Mouse (Mus musculus): ENCODE results near the gene Gan. TPM values are rescaled to one million over a fixed set of nuclear protein-coding genes. Genes with fewer than 3 reads are reported as not detected.
A peak's percentile ranks its signal among the peaks of the same experiment; 100 is the strongest.

Gene Gan
- polyA plus RNA-seq, 1 experiment, result 1.7 TPM

DNA sequence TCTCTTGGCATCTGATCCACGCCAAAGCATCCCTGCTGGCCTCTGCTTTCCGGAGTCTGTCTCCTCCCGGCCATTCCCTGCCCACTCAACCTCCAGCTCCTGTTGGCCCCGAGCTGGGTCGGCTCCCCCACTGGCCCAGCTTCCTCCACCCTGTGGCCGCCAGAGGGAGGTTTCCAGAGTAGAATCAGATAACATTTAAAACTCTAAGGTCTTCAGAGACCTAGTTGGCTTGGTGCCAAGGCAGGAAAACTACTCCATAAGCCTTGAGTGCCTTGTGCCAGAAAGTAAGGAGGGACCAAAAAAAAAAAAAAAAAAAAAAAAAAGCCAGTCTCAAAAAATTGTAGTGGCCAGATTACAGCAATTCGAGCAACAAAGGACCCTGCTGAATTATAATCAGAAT is 15.0 kb downstream of the Gan start:
- TF ChIP-seq GATA1 (IDR thresholded peaks at IDR 0.05; ENCODE audit: borderline replicate concordance, low read length), result no peak
- no peak for TF ChIP-seq FLI1 (IDR thresholded peaks at IDR 0.05; ENCODE audit: low read length)
- Histone ChIP-seq H3K4me3 (replicated peaks) (no peak overlapping the region), H3K36me3 (replicated peaks; ENCODE audit: low read length) (peaks cover 76% of the 10 kb centered on the region), H3K27me3 (replicated peaks) (no peaks in the 10 kb centered on the region), H3K4me1 (peaks cover 79% of the 10 kb centered on the region), H3K9me3 (no peaks in the 10 kb centered on the region)

DNA sequence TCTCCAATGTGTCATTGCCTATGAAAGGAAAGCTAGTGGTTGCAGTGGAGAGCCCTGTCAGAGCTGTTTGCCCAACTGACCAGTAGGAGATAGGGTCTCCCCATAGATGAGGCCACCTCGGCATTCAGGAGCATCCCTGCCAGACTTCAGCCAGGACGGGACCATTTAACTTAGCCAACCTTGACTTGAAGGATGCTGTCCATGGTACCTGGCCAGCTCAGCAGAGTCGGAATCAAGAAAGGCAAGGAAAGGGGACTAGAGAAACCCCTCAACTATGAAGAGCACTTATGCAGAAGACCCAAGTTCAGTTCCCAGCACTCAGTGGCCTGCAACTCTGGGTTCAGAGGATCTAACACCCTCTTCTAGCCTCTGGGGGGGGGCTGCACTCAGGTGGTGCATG is 15.8 kb downstream of the Gan start:
- Histone ChIP-seq H3K36me3 (replicated peaks; ENCODE audit: low read length) (peaks cover 74% of the 10 kb centered on the region), H3K9me3 (no peaks in the 10 kb centered on the region), H3K27me3 (replicated peaks) (no peaks in the 10 kb centered on the region), H3K4me3 (replicated peaks) (no peak overlapping the region), H3K4me1 (peaks cover 73% of the 10 kb centered on the region)
- TF ChIP-seq GATA1 (IDR thresholded peaks at IDR 0.05; ENCODE audit: borderline replicate concordance, low read length) (no peak), FLI1 (IDR thresholded peaks at IDR 0.05; ENCODE audit: low read length) (no peak)

DNA sequence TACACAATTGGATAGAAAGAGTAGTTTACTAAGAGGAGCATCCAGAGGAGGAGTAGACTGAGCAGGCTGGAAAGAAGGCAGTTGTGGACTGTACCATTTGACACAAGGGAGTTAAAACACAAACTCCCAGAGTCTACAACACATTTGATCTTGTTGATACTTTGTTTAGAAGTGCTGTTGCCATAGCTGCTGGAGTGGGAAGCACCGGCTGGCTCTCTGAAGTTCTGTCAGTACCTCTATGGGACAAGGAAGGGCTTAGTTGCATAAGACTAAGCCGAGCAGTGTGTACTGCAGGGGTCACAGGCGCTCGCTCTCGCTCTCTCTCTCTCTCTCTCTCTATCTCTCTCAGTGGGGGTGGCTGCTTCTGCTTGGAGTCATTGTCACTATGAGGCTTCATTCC is 16.6 kb downstream of the Gan start:
- Histone ChIP-seq H3K4me1 (peaks cover 71% of the 10 kb centered on the region), H3K4me3 (replicated peaks) (no peak overlapping the region), H3K27me3 (replicated peaks) (no peaks in the 10 kb centered on the region), H3K36me3 (replicated peaks; ENCODE audit: low read length) (peaks cover 74% of the 10 kb centered on the region), H3K9me3 (no peaks in the 10 kb centered on the region)
- no peak for TF ChIP-seq GATA1 (IDR thresholded peaks at IDR 0.05; ENCODE audit: borderline replicate concordance, low read length)
- no peak for TF ChIP-seq FLI1 (IDR thresholded peaks at IDR 0.05; ENCODE audit: low read length)

GRCm38 (mm10) chr8:117176308-117176707 is 18.4 kb downstream of the Gan start:
- Histone ChIP-seq H3K27me3 (replicated peaks) (no peaks in the 10 kb centered on the region), H3K9me3 (no peaks in the 10 kb centered on the region), H3K4me3 (replicated peaks) (no peak overlapping the region), H3K4me1 (peaks cover 60% of the 10 kb centered on the region), H3K36me3 (replicated peaks; ENCODE audit: low read length) (peaks cover 79% of the 10 kb centered on the region)
- TF ChIP-seq FLI1 (IDR thresholded peaks at IDR 0.05; ENCODE audit: low read length) (no peak), GATA1 (IDR thresholded peaks at IDR 0.05; ENCODE audit: borderline replicate concordance, low read length) (no peak)

- peaks cover 79% of the 10 kb centered on the region for H3K36me3 ChIP-seq (replicated peaks; ENCODE audit: low read length)
- H3K27me3 ChIP-seq (replicated peaks), result no peaks in the 10 kb centered on the region
- H3K9me3 ChIP-seq, result no peaks in the 10 kb centered on the region
- H3K4me1 ChIP-seq, result peaks cover 59% of the 10 kb centered on the region
- peak overlapping the region; percentile 16 for H3K4me3 ChIP-seq (replicated peaks)
- TF ChIP-seq GATA1 (IDR thresholded peaks at IDR 0.05; ENCODE audit: borderline replicate concordance, low read length) (no peak), FLI1 (IDR thresholded peaks at IDR 0.05; ENCODE audit: low read length) (no peak)
Observed at GRCm38 (mm10) chr8:117177236-117177635, 19.3 kb downstream of the Gan start.

- Histone ChIP-seq H3K27me3 (replicated peaks) (no peaks in the 10 kb centered on the region), H3K4me3 (replicated peaks) (no peak overlapping the region), H3K9me3 (no peaks in the 10 kb centered on the region), H3K36me3 (replicated peaks; ENCODE audit: low read length) (peaks cover 83% of the 10 kb centered on the region), H3K4me1 (peaks cover 59% of the 10 kb centered on the region)
- no peak for TF ChIP-seq FLI1 (IDR thresholded peaks at IDR 0.05; ENCODE audit: low read length)
- TF ChIP-seq GATA1 (IDR thresholded peaks at IDR 0.05; ENCODE audit: borderline replicate concordance, low read length), result no peak
Observed at GRCm38 (mm10) chr8:117178039-117178438, 20.1 kb downstream of the Gan start.

- Histone ChIP-seq H3K36me3 (replicated peaks; ENCODE audit: low read length) (peaks cover 87% of the 10 kb centered on the region), H3K4me1 (peaks cover 65% of the 10 kb centered on the region), H3K27me3 (replicated peaks) (no peaks in the 10 kb centered on the region), H3K4me3 (replicated peaks) (no peak overlapping the region), H3K9me3 (no peaks in the 10 kb centered on the region)
- TF ChIP-seq FLI1 (IDR thresholded peaks at IDR 0.05; ENCODE audit: low read length) (no peak), GATA1 (IDR thresholded peaks at IDR 0.05; ENCODE audit: borderline replicate concordance, low read length) (no peak)
Observed at GRCm38 (mm10) chr8:117178676-117179075, 20.7 kb downstream of the Gan start.

GRCm38 (mm10) chr8:117182746-117183145 is 24.8 kb downstream of the Gan start:
- no peak overlapping the region for H3K4me3 ChIP-seq (replicated peaks)
- peaks cover 52% of the 10 kb centered on the region for H3K4me1 ChIP-seq
- TF ChIP-seq GATA1 (IDR thresholded peaks at IDR 0.05; ENCODE audit: borderline replicate concordance, low read length) (no peak), FLI1 (IDR thresholded peaks at IDR 0.05; ENCODE audit: low read length) (no peak)
- no peaks in the 10 kb centered on the region for H3K9me3 ChIP-seq
- H3K27me3 ChIP-seq (replicated peaks), result no peaks in the 10 kb centered on the region
- peaks cover 85% of the 10 kb centered on the region for H3K36me3 ChIP-seq (replicated peaks; ENCODE audit: low read length)

DNA sequence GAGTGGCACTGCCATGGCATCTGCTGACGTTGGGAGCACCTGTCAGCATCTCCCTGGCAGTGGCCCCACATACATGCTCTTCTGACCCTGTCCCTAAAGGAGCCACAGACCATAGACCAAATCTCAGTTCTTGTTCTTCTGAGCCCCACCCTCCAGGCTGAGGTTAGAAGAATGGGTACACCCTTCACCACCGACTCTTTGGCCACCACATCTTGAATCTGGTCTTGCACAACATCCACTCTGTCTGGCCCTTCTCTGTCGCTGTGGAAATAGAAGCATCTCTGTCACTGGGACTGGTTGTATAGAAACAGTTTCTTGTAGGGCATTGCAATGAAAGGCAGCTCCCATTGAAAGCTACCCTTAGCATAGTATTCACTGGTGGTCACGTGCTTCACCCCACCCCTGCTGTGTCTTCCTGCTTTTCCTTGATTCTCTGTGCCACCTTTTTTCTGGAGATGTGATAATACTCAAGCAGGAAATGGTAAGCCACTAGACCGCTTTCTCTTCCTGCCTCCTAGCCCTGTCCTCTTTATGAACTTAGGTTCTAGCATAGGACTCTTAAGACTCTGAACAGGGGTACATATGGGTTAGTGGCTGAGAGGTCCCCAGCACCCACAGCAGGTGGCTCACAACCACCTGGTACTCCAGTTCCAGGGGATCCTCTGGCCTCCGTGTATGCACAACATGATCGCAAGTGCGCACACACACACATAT is 25.9 kb downstream of the Gan start:
- TF ChIP-seq GATA1 (IDR thresholded peaks at IDR 0.05; ENCODE audit: borderline replicate concordance, low read length), result no peak
- no peak for TF ChIP-seq FLI1 (IDR thresholded peaks at IDR 0.05; ENCODE audit: low read length)
- peaks cover 86% of the 10 kb centered on the region for H3K36me3 ChIP-seq (replicated peaks; ENCODE audit: low read length)
- no peak overlapping the region for H3K4me3 ChIP-seq (replicated peaks)
- peaks cover 48% of the 10 kb centered on the region for H3K4me1 ChIP-seq
- no peaks in the 10 kb centered on the region for H3K27me3 ChIP-seq (replicated peaks)
- no peaks in the 10 kb centered on the region for H3K9me3 ChIP-seq

DNA sequence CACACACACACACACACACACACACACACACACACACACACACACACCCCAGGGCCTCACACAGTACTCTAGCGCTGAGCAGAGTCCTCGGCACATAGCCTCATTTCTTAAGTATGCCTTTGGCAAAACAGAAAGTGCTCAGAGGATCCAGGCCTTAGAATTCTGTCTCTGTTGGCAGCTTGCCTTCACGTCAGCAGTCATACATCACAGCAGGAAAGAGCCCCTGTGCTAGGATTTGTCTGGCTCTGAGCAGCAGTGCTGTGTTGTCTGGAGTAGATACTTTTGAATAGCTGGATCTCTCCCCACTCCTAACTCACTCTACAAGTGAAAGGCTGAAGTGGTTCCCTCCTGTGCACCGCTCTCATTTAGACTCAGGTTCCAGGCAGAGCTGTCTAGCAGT is 36.4 kb downstream of the Gan start:
- Histone ChIP-seq H3K4me3 (replicated peaks) (no peak overlapping the region), H3K4me1 (peaks cover 37% of the 10 kb centered on the region), H3K36me3 (replicated peaks; ENCODE audit: low read length) (peaks cover 84% of the 10 kb centered on the region), H3K27me3 (replicated peaks) (no peaks in the 10 kb centered on the region), H3K9me3 (no peaks in the 10 kb centered on the region)
- TF ChIP-seq GATA1 (IDR thresholded peaks at IDR 0.05; ENCODE audit: borderline replicate concordance, low read length) (no peak), FLI1 (IDR thresholded peaks at IDR 0.05; ENCODE audit: low read length) (no peak)
